Mouse (Mus musculus): Measurements from ENCODE around the gene Cd7.
A peak's percentile ranks its signal among the peaks of the same experiment; 100 is the strongest.
"Not testable (repeated sequence)": the region's sequence is repeated elsewhere in the genome, so short reads cannot be mapped to it uniquely, and the experiment has no call there.

The Cd7 gene

GRCm38 (mm10) chr11:121047826-121048399 is 8.7 kb upstream of the Cd7 start:
- peak; percentile 48 for DNase-seq (ENCODE audit: low spot score)

GRCm38 (mm10) chr11:121045286-121045685 is 6.1 kb upstream of the Cd7 start:
- no peak for DNase-seq (ENCODE audit: low spot score)

GRCm38 (mm10) chr11:121043025-121043424 is 3.8 kb upstream of the Cd7 start:
- not testable (repeated sequence) for DNase-seq (ENCODE audit: low spot score)

- no peak for DNase-seq (ENCODE audit: low spot score)
Measured at GRCm38 (mm10) chr11:121042480-121042879, 3.3 kb upstream of the Cd7 start.

- no peak for DNase-seq (ENCODE audit: low spot score)
Measured at GRCm38 (mm10) chr11:121041636-121042035, 2.4 kb upstream of the Cd7 start.

GRCm38 (mm10) chr11:121041212-121041611 is 2.0 kb upstream of the Cd7 start:
- peak; percentile 92 for DNase-seq (ENCODE audit: low spot score)

- no peak for DNase-seq (ENCODE audit: low spot score)
Measured at GRCm38 (mm10) chr11:121038366-121039240, 615 bp downstream of the Cd7 start.

GRCm38 (mm10) chr11:121033118-121033517 is 6.1 kb downstream of the Cd7 start:
- DNase-seq (ENCODE audit: low spot score), result no peak

- DNase-seq (ENCODE audit: low spot score), result no peak
Measured at GRCm38 (mm10) chr11:121027259-121027658, 12.0 kb downstream of the Cd7 start.

- no peak for DNase-seq (ENCODE audit: low spot score)
Measured at GRCm38 (mm10) chr11:121024163-121024562, 15.1 kb downstream of the Cd7 start.

- no peak for DNase-seq (ENCODE audit: low spot score)
Measured at GRCm38 (mm10) chr11:121019501-121019900, 19.7 kb downstream of the Cd7 start.

- DNase-seq (ENCODE audit: low spot score), result peak; percentile 80
Measured at GRCm38 (mm10) chr11:121017703-121018102, 21.5 kb downstream of the Cd7 start.

GRCm38 (mm10) chr11:121015472-121015871 is 23.7 kb downstream of the Cd7 start:
- no peak for DNase-seq (ENCODE audit: low spot score)

- peak; percentile 13 for DNase-seq (ENCODE audit: low spot score)
Measured at GRCm38 (mm10) chr11:121014896-121015300, 24.3 kb downstream of the Cd7 start.

GRCm38 (mm10) chr11:121013656-121014055 is 25.6 kb downstream of the Cd7 start:
- no peak for DNase-seq (ENCODE audit: low spot score)

GRCm38 (mm10) chr11:121010044-121010755 is 29.0 kb downstream of the Cd7 start:
- DNase-seq (ENCODE audit: low spot score), result no peak

GRCm38 (mm10) chr11:121006184-121006583 is 33.0 kb downstream of the Cd7 start:
- no peak for DNase-seq (ENCODE audit: low spot score)

GRCm38 (mm10) chr11:121004281-121004680 is 34.9 kb downstream of the Cd7 start:
- no peak for DNase-seq (ENCODE audit: low spot score)

- DNase-seq (ENCODE audit: low spot score), result no peak
Measured at GRCm38 (mm10) chr11:121001966-121002365, 37.3 kb downstream of the Cd7 start.

- DNase-seq (ENCODE audit: low spot score), result no peak
Measured at GRCm38 (mm10) chr11:120994741-120995140, 44.5 kb downstream of the Cd7 start.

GRCm38 (mm10) chr11:120993586-120993985 is 45.6 kb downstream of the Cd7 start:
- DNase-seq (ENCODE audit: low spot score), result no peak

- no peak for DNase-seq (ENCODE audit: low spot score)
Measured at GRCm38 (mm10) chr11:120993080-120993479, 46.1 kb downstream of the Cd7 start.

- DNase-seq (ENCODE audit: low spot score), result no peak
Measured at GRCm38 (mm10) chr11:120991791-120992190, 47.4 kb downstream of the Cd7 start.

Data from retina, embryonic 14.5 days (tissue).